Mouse (Mus musculus): ENCODE data around the gene Crybg1.

- TF ChIP-seq POLR2A (IDR thresholded peaks at IDR 0.05; ENCODE audit: borderline replicate concordance, extremely low read depth, low read depth, low read length) (no peak), CTCF (IDR thresholded peaks at IDR 0.05; ENCODE audit: insufficient read depth, low read length) (no peak)
These were observed 204.9 kb downstream of the Crybg1 start for GRCm38 (mm10) chr10:43943736-43944135.
